Mouse (Mus musculus) T-cell, adult 2 months (primary cell): Measurements from ENCODE around the gene Cpox.

Source experiments
- DNase-seq: peaks from one replicate; pipeline ENCODE4 v3.0.0; 2022; ENCODE audit warnings: low spot score

Gene Cpox

GRCm38 (mm10) chr16:58669264-58669663, 828 bp upstream of the Cpox start:
- no peak for DNase-seq

- DNase-seq: no peak
Measured at GRCm38 (mm10) chr16:58670643-58671042, 551 bp downstream of the Cpox start.

- DNase-seq: no peak
Measured at GRCm38 (mm10) chr16:58671212-58671985, 1.3 kb downstream of the Cpox start.

GRCm38 (mm10) chr16:58672396-58672795, 2.3 kb downstream of the Cpox start:
- no peak for DNase-seq

GRCm38 (mm10) chr16:58673811-58674410, 3.8 kb downstream of the Cpox start:
- no peak for DNase-seq

- DNase-seq: no peak
Measured at GRCm38 (mm10) chr16:58675256-58675655, 5.2 kb downstream of the Cpox start.

- DNase-seq: no peak
Measured at GRCm38 (mm10) chr16:58676156-58676555, 6.1 kb downstream of the Cpox start.

- DNase-seq: no peak
Measured at GRCm38 (mm10) chr16:58676633-58677032, 6.5 kb downstream of the Cpox start.

GRCm38 (mm10) chr16:58677491-58677890, 7.4 kb downstream of the Cpox start:
- DNase-seq: no peak

GRCm38 (mm10) chr16:58678660-58679059, 8.6 kb downstream of the Cpox start:
- no peak for DNase-seq

GRCm38 (mm10) chr16:58682046-58682445, 12.0 kb downstream of the Cpox start:
- no peak for DNase-seq

GRCm38 (mm10) chr16:58682870-58683269, 12.8 kb downstream of the Cpox start:
- no peak for DNase-seq

GRCm38 (mm10) chr16:58683911-58684310, 13.8 kb downstream of the Cpox start:
- no peak for DNase-seq

- DNase-seq: no peak
Measured at GRCm38 (mm10) chr16:58684537-58684936, 14.4 kb downstream of the Cpox start.

GRCm38 (mm10) chr16:58685548-58686537, 15.8 kb downstream of the Cpox start:
- DNase-seq: no peak

GRCm38 (mm10) chr16:58688534-58688933, 18.4 kb downstream of the Cpox start:
- DNase-seq: no peak

- no peak for DNase-seq
Measured at GRCm38 (mm10) chr16:58689555-58690169, 19.6 kb downstream of the Cpox start.

GRCm38 (mm10) chr16:58690322-58690732, 20.2 kb downstream of the Cpox start:
- no peak for DNase-seq

GRCm38 (mm10) chr16:58694091-58694490, 24.0 kb downstream of the Cpox start:
- DNase-seq: no peak

GRCm38 (mm10) chr16:58696796-58697195, 26.7 kb downstream of the Cpox start:
- DNase-seq: no peak

- no peak for DNase-seq
Measured at GRCm38 (mm10) chr16:58697261-58697660, 27.2 kb downstream of the Cpox start.

- DNase-seq: no peak
Measured at GRCm38 (mm10) chr16:58700174-58700573, 30.1 kb downstream of the Cpox start.
